Mouse (Mus musculus) large intestine, adult 2 months (tissue): ENCODE measurements at regions not wholly inside any gene's neighbourhood (a gene's known extent, or its start where the extent isn't known, plus 50 kb on each side); places are given as distances from the start of the nearest gene placed in this dataset.

Experiments used
- DNase-seq: peaks from one replicate; pipeline ENCODE4 v3.0.0-alpha.2; 2012; ENCODE audit warnings: low read depth, low spot score
- WGBS: fragments of 180-500 bp; shearing (Covaris S2); methylation state at CpG from one replicate; pipeline ENCODE4 v1.1.7; 2018; 5-methylcytosine and 5-hydroxymethylcytosine counted together

GRCm38 (mm10) chr15:88163438-88163837 lies 436.7 kb upstream of the Zdhhc25 start:
- no peak for DNase-seq
- 71% methylated on average over 3 of the region's 3 CpGs for WGBS

- 36% methylated on average over 3 of the region's 3 CpGs for WGBS
- no peak for DNase-seq
These were observed 425.8 kb upstream of the Zdhhc25 start for GRCm38 (mm10) chr15:88174326-88174725.

GRCm38 (mm10) chr15:88175991-88176390 lies 424.1 kb upstream of the Zdhhc25 start:
- no peak for DNase-seq
- WGBS = 68% methylated on average over 3 of the region's 3 CpGs

GRCm38 (mm10) chr15:88196539-88196938 lies 403.6 kb upstream of the Zdhhc25 start:
- DNase-seq = no peak
- 82% methylated on average over 2 of the region's 2 CpGs for WGBS

- DNase-seq = no peak
- WGBS = 72% methylated on average over 3 of the region's 3 CpGs
These were observed 397.4 kb upstream of the Zdhhc25 start for GRCm38 (mm10) chr15:88202736-88203135.

- no peak for DNase-seq
- 45% methylated on average over 3 of the region's 3 CpGs for WGBS
These were observed 386.7 kb upstream of the Zdhhc25 start for GRCm38 (mm10) chr15:88213356-88213755.

DNA sequence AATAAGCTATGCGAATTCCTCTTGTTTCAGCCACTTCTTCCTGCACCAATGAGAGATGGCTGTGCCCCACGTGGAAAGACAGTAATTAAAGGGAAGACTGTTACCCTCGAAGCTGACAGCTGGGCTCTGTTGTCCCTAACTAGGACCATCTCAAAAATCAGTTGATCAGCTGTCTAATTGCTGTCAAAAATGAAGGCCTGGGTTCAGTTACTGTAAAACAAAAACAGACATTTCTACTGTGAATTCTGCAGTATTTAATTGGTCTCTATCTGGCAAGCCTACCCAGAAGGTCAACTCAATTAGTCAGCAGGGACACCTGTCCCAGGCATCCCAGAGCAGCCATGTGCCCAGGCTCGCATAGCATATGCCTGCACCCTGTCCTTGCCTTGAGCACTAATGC lies 385.8 kb upstream of the Zdhhc25 start:
- WGBS = 53% methylated on average over 4 of the region's 4 CpGs
- DNase-seq = no peak

DNA sequence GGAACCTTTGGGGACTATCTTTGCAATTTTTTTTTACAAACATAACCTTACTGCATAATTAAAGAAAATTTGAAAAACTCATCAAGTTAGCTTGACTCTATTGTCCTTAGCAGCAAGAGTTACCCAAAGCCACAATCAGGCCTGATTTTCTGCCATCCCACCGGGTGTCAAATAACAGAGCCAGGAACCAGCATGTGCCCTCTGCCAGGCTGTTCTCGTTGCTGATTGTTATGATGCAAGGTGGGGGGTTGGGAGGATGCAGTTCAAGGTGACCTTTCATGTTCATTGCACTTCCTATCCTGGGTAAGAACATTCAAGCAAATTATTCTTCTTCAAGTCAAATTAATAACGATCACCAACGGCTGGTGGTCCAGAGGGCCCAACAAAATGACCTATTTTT lies 370.6 kb upstream of the Zdhhc25 start:
- DNase-seq = no peak
- WGBS = 70% methylated on average over 4 of the region's 4 CpGs

DNA sequence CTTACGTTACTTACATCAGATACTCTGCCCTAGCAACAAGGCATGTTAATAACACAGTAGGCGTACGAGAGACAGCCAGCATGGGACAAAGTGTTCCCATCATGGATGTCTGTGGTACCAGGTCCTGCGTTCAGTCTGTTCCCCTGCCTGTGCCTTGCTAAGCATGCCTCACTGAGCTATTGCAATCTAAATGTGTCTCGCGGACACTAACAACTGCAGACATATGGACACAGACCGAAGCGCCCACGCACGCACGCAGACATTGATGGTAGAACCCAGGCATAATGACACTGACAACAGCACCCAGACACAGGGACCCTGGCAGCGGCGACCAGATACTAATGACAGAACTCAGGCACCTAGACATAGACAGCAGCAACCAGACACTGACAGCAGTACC lies 355.5 kb upstream of the Zdhhc25 start:
- DNase-seq = no peak
- WGBS = 84% methylated on average over 13 of the region's 13 CpGs

DNA sequence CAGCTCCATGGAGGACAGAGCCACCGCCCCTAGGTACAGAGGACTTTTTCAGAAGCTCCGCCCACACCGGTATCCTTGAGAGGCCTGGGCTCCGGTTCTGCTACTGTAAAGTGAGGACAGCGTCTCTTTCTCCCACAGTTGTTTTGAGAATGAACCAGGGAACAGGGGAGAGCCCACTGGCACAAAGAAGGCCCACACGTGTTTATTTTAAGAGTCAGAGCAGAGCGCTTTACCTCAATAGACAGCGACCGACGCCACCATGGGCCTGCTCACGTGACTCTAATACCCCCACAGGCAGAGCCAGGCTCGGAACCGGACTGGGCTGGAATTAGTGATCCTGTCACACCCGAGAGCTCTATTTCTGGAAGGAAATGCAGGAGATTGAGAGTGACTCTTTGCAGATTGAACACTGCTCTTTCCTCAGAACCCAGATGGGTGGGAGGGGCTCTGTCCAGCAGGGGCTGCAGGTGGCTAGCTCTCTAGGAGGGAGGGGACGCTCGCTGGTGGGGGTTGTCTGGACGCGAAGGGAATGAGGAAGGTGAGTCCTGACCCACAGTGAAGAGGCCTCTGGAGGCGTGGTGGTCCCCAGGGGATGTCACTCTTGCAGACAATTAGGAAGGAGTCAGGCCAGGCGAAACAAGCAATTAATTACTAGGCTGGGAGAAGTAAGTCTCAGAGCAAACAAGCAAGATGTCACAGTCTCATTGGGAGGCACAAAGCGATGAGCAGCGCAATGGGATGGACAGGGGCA lies 354.4 kb upstream of the Zdhhc25 start:
- no peak for DNase-seq
- 50% methylated on average over 22 of the region's 22 CpGs for WGBS

DNA sequence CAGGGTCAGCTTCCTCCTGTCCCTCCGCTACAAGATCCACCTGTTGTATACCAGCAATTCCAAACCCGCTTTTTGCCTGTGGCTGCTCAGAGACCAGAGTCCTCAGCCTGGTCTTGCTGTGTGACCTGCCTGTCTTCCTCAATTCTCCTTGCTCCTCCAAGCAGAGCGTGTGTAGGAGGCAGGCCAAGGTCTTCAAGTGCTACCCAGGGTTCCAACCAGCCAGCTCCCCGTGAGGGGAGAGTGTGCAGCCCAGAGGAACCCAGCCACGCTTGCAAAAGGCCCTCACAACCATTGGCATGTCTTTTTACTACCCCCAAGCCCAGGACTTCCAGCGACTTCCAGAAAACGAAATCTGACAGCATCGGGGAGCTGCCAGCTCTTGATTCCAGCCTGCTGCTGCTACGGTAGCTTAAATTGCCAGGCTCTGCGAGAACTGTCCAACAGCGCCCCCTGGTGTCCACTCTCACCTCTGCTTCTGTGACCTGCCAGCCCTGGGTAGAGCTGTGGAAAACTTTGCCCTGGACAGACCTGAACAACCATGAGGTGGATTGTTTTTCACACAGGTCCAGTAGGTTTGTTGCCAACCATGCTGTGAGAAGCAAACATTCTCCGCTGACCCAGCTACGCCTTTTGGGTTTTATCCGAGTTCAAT lies 352.0 kb upstream of the Zdhhc25 start:
- WGBS = 34% methylated on average over 14 of the region's 14 CpGs
- peak; percentile 1 for DNase-seq

DNA sequence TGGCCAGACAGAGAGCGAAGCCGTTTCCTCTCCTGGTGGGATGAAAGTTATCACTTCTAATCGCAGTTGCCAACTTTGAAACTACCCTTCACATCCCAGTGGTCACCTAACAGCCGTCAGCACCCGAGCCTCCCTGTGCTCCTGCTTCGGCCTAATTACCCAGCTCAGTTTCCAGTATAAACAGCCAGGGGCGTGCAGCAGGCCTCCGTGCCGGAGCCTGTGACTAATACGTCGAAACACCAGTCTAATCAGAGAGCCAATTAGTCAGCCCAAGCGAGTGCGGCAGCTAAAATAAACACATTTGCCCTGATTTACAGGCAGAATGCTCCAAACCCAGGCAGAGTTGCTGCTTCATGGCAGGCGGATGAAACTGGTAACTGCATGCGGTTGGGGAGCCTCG lies 312.1 kb upstream of the Zdhhc25 start:
- no peak for DNase-seq
- WGBS = 52% methylated on average over 16 of the region's 16 CpGs

DNA sequence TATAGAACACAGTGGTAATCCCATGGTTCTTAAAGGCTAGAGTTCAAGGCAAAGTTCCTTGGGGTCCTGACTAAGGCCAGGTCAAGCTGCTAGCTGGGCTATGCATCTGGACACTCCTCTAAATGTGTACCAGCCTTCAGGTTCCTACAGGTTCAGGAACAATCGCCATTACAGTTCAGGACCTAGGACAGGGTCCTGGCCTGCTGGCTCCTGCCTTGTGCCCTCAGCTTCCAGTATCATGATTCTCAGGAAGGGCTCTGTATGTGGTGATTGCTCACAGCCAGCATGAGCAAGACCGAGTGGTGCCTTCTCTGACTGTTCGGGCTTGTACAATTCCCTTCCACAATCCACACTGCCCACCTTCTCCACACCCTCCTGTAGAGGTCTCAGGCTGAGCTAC lies 311.4 kb upstream of the Zdhhc25 start:
- DNase-seq = no peak
- 47% methylated on average over 3 of the region's 3 CpGs for WGBS

- 30% methylated on average over 20 of the region's 20 CpGs for WGBS
These were observed 309.2 kb upstream of the Zdhhc25 start for GRCm38 (mm10) chr15:88290740-88291363.

GRCm38 (mm10) chr15:88299061-88299460 lies 301.0 kb upstream of the Zdhhc25 start:
- DNase-seq = no peak
- 62% methylated on average over 6 of the region's 6 CpGs for WGBS

More at GRCm38 (mm10) chr15:88290740-88291363, 309.2 kb upstream of the Zdhhc25 start:
- DNase-seq = no peak

- no peak for DNase-seq
- WGBS = 83% methylated on average over 8 of the region's 8 CpGs
These were observed 288.9 kb upstream of the Zdhhc25 start for GRCm38 (mm10) chr15:88311158-88311557.

GRCm38 (mm10) chr15:88314810-88315459 lies 285.2 kb upstream of the Zdhhc25 start:
- 23% methylated on average over 12 of the region's 12 CpGs for WGBS

GRCm38 (mm10) chr15:88318048-88318447 lies 282.1 kb upstream of the Zdhhc25 start:
- no peak for DNase-seq
- 58% methylated on average over 8 of the region's 8 CpGs for WGBS

More at GRCm38 (mm10) chr15:88314810-88315459, 285.2 kb upstream of the Zdhhc25 start:
- no peak for DNase-seq

- DNase-seq = no peak
- WGBS = 71% methylated on average over 2 of the region's 2 CpGs
These were observed 280.6 kb upstream of the Zdhhc25 start for GRCm38 (mm10) chr15:88319527-88319926.
